Mouse (Mus musculus) brain, adult 2 months (tissue): ENCODE data around the gene Sesn2.
A peak's percentile ranks its signal among the peaks of the same experiment; 100 is the strongest.

ENCODE experiments used
- DNase-seq: peaks from one replicate; pipeline ENCODE4 v3.0.0; 2011; ENCODE audit warnings: low read depth, low spot score

The Sesn2 gene

DNA sequence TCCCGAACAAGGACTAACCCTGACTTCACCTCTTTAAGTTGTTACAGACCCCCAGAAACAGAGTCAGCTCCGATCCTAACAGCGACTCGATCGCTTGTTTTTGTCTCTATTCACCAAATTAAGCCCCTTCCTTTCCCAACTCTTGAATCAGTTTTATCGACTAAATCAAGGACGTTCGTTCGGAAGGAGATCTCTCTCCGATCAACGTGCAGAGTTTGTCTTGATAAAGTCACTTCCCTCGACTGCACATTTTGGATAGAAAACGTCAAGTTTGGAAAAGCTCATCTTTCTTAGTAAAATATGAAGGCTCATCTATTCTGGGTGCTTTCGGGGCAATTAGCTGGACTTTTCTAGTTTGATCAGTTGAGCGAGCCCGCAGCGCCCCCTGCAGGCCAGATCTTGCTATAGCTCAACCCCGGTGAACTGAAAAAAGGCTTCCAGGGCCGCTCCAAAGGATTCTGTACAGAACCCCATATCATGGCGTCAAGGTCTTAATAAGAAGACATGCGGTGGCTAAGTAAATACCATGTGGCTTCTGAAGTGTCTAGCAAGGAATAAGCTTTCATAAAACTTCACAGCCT, 4.3 kb upstream of the Sesn2 start:
- DNase-seq = peak; percentile 89

- peak; percentile 24 for DNase-seq
These were observed 3.3 kb upstream of the Sesn2 start for GRCm38 (mm10) chr4:132513395-132514273.

GRCm38 (mm10) chr4:132512080-132512479, 1.8 kb upstream of the Sesn2 start:
- no peak for DNase-seq

DNA sequence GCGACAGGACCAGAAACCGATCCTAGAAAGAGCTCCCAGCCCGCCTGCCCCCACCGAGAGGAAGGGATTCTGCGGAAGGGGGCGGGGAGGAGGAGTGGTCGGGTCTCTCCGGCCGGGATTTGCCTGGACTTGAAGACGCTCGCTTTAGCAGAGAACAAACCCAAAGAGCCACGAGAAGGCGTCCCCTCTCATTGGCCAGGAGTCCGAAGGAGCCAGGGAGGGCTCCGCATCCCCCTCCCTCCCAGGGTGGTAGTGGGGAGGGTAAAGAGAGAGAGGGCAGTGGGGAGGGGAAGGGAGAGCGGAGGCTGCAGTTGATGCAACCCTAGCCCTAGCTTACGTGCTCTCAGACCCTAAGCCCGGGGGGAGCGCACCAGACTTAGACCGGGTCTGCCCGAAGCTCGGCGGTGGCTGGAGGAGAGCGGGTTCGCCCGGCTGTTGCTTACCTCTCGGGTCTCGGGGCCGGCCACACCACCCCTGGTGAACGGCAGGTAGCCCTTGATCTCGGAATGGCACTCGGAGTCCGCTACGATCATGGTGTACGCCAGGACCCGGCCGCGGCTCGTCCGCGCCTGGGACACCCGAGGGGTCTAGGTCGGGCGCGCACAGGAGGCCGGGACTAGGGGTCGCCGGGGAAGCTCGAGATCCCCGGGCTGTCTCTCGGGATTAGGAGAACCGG, 542 bp downstream of the Sesn2 start:
- DNase-seq = peak; percentile 81

DNA sequence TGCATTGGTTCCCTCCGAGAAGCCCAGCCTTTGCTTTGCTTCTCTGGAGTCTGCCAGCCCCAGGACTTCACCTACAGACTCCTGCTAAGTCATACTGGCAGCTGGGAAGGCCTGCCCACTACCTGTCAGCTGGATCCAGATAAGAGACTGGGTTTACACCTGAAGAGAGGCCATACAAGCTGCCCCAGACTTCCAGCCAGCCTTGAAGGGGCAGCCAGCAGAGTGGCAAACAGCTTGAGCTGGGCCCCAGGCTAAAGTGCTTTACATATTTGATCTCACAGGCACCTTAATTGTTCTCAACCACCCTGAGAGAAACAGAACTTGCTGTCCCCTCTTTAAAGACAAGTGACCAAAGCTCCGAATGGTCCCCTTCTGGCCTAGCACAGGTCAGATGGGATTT, 3.1 kb downstream of the Sesn2 start:
- DNase-seq = no peak

- DNase-seq = no peak
These were observed 4.1 kb downstream of the Sesn2 start for GRCm38 (mm10) chr4:132506250-132506649.

DNA sequence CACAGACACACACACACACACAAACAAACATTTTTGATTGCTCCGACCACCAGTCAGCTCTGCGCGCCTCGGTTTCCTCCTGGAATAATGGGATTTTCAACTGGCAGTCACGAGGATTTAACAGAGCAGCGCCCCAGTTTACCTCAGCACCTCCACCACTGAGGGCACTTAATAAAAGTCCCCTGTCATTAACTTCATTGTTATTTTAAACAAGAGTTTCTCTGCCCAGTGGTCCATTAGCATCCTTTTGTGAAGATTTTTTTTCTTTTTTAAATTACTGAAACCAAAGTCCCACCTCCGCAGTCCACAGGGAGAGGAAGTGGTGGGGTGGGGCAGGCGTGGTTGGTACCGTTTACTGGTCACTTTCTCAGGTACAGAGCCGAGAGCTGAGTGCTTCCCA, 4.5 kb downstream of the Sesn2 start:
- DNase-seq = no peak

DNA sequence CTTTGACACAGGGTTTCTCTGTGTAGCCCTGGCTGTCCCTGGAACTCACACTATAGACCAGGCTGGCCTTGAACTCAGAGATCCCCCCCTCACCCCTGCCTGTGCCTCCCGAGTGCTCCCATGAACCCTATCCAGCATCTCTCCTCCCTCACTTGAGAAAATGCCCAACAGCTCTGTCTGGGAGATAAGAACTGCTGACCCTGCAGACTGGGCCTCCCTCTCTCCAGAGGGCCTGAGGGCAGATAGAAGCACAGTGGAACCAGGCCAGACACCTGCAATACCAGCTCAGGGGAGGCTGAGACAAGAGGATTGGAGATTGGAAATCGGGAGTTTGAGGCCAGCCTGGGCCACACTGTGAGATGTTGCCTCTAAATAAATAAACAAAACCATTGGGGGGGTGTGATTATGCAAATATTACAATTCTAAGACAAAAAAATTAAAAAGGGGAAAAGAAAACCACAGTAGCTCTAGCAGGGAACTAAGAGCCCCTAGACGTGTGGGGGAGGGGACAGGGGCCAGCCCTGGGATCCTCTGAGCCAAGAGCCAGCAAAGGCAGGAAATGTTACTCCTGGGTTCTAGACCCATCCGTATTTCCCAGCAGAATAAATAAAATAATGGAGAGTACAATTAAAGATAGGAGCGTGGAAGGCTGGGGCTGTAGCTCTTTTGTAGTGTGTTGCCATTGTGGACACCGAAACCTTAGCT, 5.1 kb downstream of the Sesn2 start:
- no peak for DNase-seq

GRCm38 (mm10) chr4:132503344-132503743, 7.0 kb downstream of the Sesn2 start:
- no peak for DNase-seq

- no peak for DNase-seq
These were observed 8.7 kb downstream of the Sesn2 start for GRCm38 (mm10) chr4:132501639-132502038.

DNA sequence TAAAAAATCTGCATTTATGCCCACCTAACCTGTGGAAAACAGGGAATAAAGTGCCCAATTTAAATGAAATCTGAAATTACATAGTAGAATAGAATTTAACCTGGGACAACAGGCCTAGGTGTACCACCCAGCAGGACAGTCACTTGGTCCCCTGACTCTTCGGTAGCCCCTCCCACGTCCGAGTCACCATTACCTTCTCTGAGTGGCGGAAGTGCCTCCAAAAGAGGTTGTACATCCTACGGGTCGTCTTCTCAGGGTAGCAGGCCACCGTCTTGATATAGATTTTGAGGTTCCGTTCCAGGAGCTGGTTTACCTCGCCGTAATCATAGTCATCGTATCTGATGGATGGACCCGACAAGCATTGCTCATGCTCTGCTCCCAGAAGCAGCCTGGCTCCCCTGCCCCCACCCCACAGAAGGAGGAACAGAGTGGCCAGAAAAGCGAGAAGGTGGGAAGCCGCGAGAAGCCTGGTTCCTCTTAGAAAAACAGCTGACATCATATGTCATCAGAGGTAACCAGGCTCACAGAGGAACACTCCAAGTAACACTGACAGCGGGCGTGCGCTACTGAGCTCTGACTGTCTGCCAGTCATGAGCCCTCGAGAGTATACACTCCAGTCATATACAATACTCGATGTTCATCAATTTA, 15.9 kb downstream of the Sesn2 start:
- DNase-seq = peak; percentile 35

DNA sequence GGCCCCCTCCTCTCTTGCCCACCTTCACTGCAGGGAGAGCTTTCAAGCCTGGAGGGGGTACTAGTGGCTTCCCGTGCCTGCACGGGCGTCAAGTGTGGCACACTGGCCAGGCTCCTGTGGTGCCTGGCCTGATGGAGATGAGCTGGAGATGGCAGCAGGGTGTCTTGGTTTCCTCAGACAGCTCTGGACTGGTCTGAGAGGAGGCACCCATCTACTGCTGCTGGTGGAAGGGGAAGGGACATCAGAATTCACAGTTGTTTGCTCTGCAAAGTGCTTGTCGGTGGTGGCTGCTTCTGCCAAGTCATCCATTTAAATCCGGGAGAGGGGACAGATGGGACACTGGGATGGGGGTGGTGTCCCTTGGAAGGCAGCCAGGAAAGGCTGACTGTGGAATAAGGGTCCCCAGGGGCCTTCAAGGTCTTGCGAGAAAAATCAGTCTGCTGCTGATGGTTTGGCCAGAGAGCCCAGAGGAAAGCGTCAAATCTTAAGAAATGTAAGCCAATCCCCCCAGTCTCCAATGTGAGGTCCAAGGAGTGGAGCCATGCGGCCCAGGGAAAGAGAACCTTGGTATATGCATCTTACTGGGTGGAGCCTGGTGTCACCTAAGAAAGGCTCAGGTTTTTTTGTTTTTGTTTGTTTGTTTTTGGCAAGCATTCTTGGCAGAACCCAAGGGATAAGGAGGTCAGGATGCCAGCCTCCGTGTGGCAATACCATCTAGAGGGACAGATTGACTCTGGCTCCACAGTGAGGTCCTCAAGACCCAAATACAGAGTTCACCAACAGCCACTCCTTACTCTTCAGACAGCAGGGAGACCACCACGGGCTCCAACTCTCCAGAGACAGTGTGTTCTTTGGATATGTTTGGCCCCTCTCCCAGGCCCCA, 17.9 kb downstream of the Sesn2 start:
- DNase-seq = peak; percentile 18

GRCm38 (mm10) chr4:132491748-132492147, 18.6 kb downstream of the Sesn2 start:
- no peak for DNase-seq

DNA sequence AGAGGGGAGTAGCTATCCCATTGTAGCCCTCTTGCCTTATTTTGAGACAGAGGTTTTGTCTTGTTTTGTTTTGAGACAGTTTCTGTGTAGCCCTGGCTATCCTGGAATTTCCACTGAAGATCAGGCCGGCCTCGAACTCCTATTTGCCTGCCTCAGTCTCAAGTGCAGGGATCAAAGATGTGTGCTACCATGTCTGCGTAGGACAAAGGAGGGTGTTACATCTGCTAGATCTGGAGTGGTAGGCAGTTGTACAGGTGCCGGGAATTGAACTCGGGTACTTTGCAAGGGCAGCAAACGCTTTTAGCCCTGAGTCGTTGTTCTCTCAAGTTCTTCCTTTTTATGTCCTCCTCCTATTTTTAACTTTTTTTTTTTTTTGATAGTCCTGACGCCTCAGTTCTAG, 19.2 kb downstream of the Sesn2 start:
- DNase-seq = no peak

DNA sequence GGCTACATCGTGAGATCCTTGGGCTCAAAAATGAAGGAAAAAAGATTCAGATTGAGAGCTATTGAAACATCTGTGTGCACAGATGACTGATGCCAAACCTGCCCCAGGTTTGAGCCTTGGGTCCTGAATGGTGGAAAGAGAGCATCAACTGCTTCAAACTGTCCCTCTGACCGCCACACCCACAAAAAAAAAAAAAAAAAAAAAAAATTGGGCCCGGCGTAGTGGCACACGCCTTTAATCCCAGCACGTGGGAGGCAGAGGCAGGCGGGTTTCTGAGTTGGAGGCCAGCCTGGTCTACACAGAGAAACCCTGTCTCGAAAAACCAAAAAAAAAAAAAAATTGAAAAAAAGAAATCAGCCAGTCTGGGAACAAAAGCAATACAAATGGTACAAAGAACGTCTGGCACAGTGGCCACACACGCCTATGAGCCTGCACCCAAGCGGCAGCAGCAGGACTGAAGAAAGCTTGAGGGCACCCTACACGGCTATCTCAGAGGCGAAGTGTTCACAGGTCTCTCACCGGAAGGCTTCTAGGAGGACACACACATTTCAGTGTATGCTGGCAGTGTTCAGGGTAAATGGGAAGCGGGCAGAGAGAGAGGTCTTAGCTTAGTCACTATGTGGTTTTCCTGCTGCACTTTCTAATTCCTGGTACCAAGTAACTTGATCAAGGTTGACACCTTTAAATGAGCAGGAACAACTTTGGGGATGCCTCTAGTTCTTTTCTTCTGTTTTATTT, 19.9 kb downstream of the Sesn2 start:
- no peak for DNase-seq

DNA sequence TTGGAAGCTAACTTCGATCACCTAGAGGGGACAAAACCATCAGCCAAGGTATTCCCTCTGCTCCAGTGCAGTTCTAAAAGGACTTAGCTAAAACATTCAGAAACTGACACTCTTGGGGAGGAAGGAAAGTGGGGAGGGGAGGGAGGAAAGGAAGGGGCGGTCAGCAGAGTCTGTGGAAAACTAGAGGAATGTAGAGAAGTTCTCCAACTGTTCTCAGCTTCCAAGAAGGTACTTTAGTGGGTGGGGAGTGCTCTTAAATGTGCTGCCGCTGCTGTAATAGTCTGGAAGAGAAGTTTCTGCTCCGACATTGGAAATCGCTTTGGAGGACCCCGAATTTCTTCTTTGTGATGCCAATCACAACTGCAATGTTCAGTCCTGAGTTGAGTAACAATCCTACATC, 21.3 kb downstream of the Sesn2 start:
- no peak for DNase-seq

DNA sequence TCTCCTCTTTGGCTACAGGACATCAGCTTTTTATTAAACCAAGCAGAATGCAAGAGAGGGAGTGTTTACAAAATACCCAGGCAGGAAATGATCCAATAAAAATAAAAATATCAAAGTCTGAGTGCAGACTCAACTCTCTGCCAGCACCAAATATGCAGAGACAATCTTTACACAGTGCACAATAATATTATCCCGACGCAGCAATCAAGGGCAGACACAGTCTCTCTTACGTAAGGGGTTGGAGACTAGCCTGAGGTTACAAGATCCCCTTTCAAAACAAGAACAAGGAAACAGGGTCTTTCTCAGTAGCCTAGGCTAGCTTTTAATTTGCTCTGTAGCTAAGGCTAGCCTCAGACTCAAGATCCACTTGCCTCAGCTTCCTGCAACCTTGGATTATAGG, 21.8 kb downstream of the Sesn2 start:
- DNase-seq = no peak

- no peak for DNase-seq
These were observed 25.5 kb downstream of the Sesn2 start for GRCm38 (mm10) chr4:132484820-132485219.

- no peak for DNase-seq
These were observed 26.1 kb downstream of the Sesn2 start for GRCm38 (mm10) chr4:132484231-132484630.
